Mouse (Mus musculus): ENCODE measurements around the gene Pkib. TPM values are rescaled to one million over a fixed set of nuclear protein-coding genes. Genes with fewer than 3 reads are reported as not detected.
A peak's percentile ranks its signal among the peaks of the same experiment; 100 is the strongest.

The Pkib gene
- polyA plus RNA-seq (2015; fragmentation: Nextera tagmentation; extraction: Ambion mirVana), result 2.4 and 2.5 TPM in 2 replicates

DNA sequence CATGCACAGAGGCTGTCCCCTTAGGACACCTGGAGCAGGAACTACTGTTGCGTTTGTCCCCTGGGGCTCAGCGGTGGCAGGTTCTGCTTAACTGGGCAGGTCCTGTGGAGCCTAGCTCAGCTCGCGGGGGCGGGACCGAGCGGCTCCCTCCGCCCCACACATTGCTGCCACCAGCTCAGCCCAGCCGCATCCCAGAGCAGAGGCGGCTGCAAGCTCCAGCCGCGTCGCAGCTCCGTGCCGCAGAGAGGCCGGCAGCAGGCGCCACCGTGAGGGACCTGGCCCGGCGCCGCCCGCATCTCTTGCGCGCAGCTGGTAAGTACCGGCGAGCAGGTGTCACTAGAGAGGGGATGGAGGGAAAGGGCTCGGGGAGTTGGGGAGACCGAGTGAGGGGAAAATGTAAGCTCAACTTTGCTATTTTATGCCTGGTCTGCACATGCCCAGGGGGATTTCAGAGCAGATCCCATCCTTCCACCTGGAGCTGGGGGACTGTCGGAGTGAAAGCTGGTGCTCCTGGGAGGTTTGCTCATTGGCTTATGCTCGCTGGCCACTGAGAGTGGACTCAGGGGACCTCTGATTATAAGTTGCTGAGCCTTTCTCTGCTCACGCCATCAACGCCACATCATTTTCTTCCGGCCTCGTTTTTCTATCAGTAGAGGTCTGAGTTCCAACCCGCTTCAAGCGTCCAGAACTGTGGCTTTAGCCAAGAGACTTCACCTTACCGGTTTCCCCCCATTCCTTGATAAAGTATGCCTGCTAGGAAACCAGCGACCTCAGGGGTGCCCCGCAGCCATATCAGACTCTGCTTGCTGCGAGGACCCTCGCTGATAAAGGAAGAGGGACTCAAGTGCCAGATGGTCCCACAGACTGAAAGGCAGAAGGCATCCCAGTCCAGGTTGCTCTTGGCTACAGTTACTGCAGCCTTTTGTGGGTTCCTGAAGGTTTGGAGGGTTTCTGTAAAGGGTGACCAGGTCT is at the start of gene Pkib:
TSS of gene Pkib (plus strand) at position 86 of the 972 bp plus-strand sequence.
- WGBS, result 1% methylated on average over 41 of the region's 41 CpGs
- Histone ChIP-seq H3K36me3 (no peaks in the 10 kb centered on the region), H3K9ac (peak within 1 kb of the TSS; percentile 64), H3K9me3 (no peaks in the 10 kb centered on the region), H3K4me2 (peak within 1 kb of the TSS; percentile 85), H3K27me3 (peaks cover 12% of the 10 kb centered on the region), H3K4me3 (peak within 1 kb of the TSS; percentile 48), H3K27ac (replicated peaks) (no peak within 1 kb of the TSS), H3K4me1 (replicated peaks) (peaks cover 13% of the 10 kb centered on the region)
- peak; percentile 96 for ATAC-seq (ENCODE audit: low read depth)

DNA sequence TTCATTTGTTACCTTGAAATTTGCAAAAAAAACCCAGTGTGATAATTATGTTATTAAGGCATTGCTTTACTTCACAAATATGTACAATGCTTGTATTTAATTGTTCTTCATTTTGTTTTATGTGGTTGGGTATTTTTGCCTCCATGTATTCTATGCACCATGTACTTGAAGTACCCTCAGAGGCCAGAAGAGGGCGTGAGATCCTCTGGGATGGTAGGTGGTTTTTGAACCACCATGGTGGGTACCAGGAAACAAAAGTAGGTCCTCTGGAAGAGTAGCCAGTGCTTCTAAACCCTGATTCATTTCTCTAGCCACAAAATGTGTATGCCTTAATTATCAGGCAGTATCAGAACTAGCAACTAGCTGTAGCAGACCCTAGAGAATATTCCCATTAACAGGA is 47.9 kb upstream of the Pkib start:
- Histone ChIP-seq H3K4me1 (replicated peaks) (no peaks in the 10 kb centered on the region), H3K9me3 (no peaks in the 10 kb centered on the region), H3K4me2 (no peak overlapping the region), H3K4me3 (no peak overlapping the region), H3K36me3 (no peaks in the 10 kb centered on the region), H3K27ac (replicated peaks) (no peak overlapping the region), H3K9ac (no peak overlapping the region), H3K27me3 (no peaks in the 10 kb centered on the region)
- no peak for ATAC-seq (ENCODE audit: low read depth)
- 41% methylated on average over 1 of the region's 1 CpGs for WGBS

- ATAC-seq (ENCODE audit: low read depth), result no peak
- 82% methylated on average over 2 of the region's 2 CpGs for WGBS
- H3K9me3 ChIP-seq, result no peaks in the 10 kb centered on the region
Observed at GRCm38 (mm10) chr10:57594266-57594665, 37.5 kb upstream of the Pkib start.

DNA sequence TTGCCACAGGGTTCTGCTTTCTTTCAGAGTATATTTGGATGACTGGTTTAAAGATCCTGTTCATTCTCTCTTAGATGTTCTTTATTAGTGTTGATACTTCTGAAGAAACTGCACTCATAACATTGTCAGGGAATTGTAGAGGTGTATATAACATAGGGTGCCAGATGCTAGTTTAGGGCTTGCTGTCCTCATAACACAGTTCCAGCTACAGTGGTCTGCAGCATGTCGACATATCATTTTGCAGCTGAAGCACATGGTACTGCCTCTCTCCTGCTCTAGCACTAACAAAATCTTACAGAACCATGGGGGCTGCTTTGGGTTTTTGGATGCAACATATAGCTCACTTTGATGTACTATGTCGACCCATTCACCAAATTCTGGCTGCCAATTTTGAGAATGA is 34.6 kb upstream of the Pkib start:
- no peaks in the 10 kb centered on the region for H3K27me3 ChIP-seq
- no peak overlapping the region for H3K4me3 ChIP-seq
- no peak overlapping the region for H3K4me2 ChIP-seq
- WGBS, result 78% methylated on average over 2 of the region's 2 CpGs
- no peak overlapping the region for H3K27ac ChIP-seq (replicated peaks)
- H3K9me3 ChIP-seq, result no peaks in the 10 kb centered on the region
- ATAC-seq (ENCODE audit: low read depth), result no peak
- no peak overlapping the region for H3K9ac ChIP-seq
- no peaks in the 10 kb centered on the region for H3K4me1 ChIP-seq (replicated peaks)
- no peaks in the 10 kb centered on the region for H3K36me3 ChIP-seq

More at GRCm38 (mm10) chr10:57594266-57594665, 37.5 kb upstream of the Pkib start:
- Histone ChIP-seq H3K9ac (no peak overlapping the region), H3K4me1 (replicated peaks) (no peaks in the 10 kb centered on the region), H3K4me3 (no peak overlapping the region), H3K27ac (replicated peaks) (no peak overlapping the region), H3K27me3 (no peaks in the 10 kb centered on the region), H3K4me2 (no peak overlapping the region), H3K36me3 (no peaks in the 10 kb centered on the region)

DNA sequence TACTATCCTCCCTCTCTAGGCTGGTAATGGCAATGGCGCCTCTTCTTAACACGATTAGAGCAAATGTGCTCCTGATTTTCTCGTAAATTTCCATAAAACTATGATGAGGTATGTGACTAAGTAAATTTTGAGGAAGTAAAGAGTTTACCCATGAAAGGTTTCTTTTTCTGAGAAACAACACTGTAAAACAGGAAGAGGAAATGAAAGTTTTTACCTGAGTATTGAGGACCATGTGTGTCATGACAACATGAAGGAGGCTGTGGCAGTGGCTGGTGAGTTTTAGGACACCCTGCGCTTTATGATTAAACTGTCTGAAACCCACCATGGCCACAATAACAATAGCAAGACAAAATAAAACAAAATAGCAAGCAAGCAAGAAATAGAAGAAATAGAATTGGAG is 28.8 kb upstream of the Pkib start:
- H3K27me3 ChIP-seq, result no peaks in the 10 kb centered on the region
- H3K9ac ChIP-seq, result no peak overlapping the region
- H3K36me3 ChIP-seq, result no peaks in the 10 kb centered on the region
- no peak overlapping the region for H3K4me3 ChIP-seq
- WGBS, result 92% methylated on average over 4 of the region's 4 CpGs
- no peak overlapping the region for H3K27ac ChIP-seq (replicated peaks)
- no peaks in the 10 kb centered on the region for H3K9me3 ChIP-seq
- no peaks in the 10 kb centered on the region for H3K4me1 ChIP-seq (replicated peaks)
- no peak for ATAC-seq (ENCODE audit: low read depth)
- H3K4me2 ChIP-seq, result no peak overlapping the region

DNA sequence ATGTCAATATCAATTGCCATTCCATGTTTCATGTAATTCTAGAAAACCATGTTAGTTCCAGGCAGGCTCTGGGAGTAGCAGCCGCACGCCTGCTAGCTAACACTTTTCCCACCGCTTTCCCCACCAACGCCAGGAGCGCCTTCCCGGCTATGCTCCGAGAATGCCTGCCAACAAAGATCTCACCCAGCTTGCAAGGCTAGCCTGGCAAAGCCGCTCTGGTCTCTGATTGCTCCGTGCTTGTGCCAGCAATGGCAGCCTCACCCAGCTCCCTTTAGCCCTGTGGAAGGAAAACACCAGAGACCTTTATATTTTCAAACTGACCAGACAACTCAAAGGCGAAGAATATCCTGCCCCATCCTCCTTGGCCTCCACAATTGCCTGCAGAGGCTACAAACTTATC is 8.5 kb upstream of the Pkib start:
- no peak for ATAC-seq (ENCODE audit: low read depth)
- Histone ChIP-seq H3K9ac (no peak overlapping the region), H3K4me3 (no peak overlapping the region), H3K27ac (replicated peaks) (no peak overlapping the region), H3K4me2 (no peak overlapping the region), H3K36me3 (no peaks in the 10 kb centered on the region), H3K4me1 (replicated peaks) (no peaks in the 10 kb centered on the region), H3K27me3 (no peaks in the 10 kb centered on the region), H3K9me3 (no peaks in the 10 kb centered on the region)
- 89% methylated on average over 10 of the region's 10 CpGs for WGBS

DNA sequence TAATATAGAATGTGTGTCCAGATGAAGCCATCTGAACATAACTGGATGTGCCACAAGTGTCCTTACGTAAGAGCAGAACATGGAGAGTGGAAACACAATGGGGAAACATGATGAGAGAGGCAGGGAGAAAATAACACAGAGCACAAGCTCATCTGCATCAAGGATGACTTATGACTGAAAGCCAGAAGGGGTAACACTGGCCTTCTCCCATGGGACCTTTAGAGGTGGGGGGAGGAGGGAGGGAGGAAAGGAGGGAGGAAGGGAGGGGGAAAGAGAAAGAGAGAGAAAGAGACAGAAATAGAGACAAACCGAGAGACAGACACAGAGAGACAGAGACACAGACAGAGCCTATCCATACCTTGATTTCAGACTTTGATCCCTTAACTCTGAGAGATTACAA is 4.0 kb upstream of the Pkib start:
- no peak overlapping the region for H3K27ac ChIP-seq (replicated peaks)
- peaks cover 9% of the 10 kb centered on the region for H3K27me3 ChIP-seq
- H3K9ac ChIP-seq, result no peak overlapping the region
- no peak for ATAC-seq (ENCODE audit: low read depth)
- peaks cover 12% of the 10 kb centered on the region for H3K4me1 ChIP-seq (replicated peaks)
- H3K4me2 ChIP-seq, result no peak overlapping the region
- H3K36me3 ChIP-seq, result no peaks in the 10 kb centered on the region
- 86% methylated on average over 2 of the region's 2 CpGs for WGBS
- no peaks in the 10 kb centered on the region for H3K9me3 ChIP-seq
- H3K4me3 ChIP-seq, result no peak overlapping the region

DNA sequence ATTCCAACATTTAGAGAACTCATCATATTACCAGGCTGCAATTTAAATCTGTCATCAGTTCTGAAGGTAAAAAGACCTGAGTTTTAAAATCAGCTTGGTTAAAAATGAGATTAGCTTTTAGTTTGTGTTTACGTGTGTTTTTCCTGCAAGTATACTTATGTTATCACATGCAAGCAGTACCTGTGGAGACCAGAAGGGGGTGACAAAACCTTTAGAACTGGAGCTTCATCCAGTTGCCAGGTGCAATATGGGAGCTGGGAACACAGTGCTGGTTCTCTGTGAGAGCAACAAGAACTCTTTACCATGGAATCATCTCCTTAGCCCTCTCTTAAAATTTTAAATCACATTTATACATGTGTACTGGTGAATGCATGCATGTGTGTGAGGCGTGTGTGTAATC is 1.2 kb upstream of the Pkib start:
- Histone ChIP-seq H3K4me2 (no peak overlapping the region), H3K36me3 (no peaks in the 10 kb centered on the region), H3K4me1 (replicated peaks) (peaks cover 13% of the 10 kb centered on the region), H3K9ac (no peak overlapping the region), H3K9me3 (no peaks in the 10 kb centered on the region), H3K27ac (replicated peaks) (no peak overlapping the region), H3K27me3 (peaks cover 12% of the 10 kb centered on the region), H3K4me3 (no peak overlapping the region)
- 96% methylated on average over 2 of the region's 2 CpGs for WGBS
- no peak for ATAC-seq (ENCODE audit: low read depth)

GRCm38 (mm10) chr10:57632868-57633240 is 1.1 kb downstream of the Pkib start:
- Histone ChIP-seq H3K27me3 (peaks cover 12% of the 10 kb centered on the region), H3K27ac (replicated peaks) (no peak overlapping the region), H3K4me1 (replicated peaks) (peaks cover 13% of the 10 kb centered on the region), H3K36me3 (no peaks in the 10 kb centered on the region), H3K4me2 (peak overlapping the region; percentile 85), H3K9ac (peak overlapping the region; percentile 64; the same call in 1 of the 2 replicates), H3K9me3 (no peaks in the 10 kb centered on the region), H3K4me3 (peak overlapping the region; percentile 48)
- 77% methylated on average over 4 of the region's 4 CpGs for WGBS
- ATAC-seq (ENCODE audit: low read depth), result no peak

DNA sequence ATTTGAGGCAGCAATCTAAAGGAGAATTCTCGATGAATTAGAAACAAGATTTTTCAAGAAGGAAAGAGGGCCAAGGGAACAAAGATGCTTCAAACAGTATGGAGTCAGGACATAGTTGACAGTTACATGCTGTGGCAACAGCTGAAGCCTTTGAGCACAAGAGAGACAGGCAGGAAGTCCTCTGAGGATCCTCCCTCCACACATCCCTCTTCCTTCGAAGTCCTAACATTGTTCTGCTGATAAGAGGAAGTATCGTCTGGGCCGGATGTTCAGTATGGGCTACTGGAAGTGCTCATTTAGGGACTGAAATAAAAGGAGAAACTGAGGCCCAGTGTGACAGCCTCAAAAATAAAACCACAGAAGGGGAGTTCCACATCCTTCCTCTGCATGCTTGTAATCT is 5.2 kb downstream of the Pkib start:
- Histone ChIP-seq H3K9ac (no peak overlapping the region), H3K27me3 (peaks cover 7% of the 10 kb centered on the region), H3K27ac (replicated peaks) (no peak overlapping the region), H3K9me3 (no peaks in the 10 kb centered on the region), H3K4me2 (no peak overlapping the region), H3K4me3 (no peak overlapping the region), H3K4me1 (replicated peaks) (peaks cover 9% of the 10 kb centered on the region), H3K36me3 (no peaks in the 10 kb centered on the region)
- 81% methylated on average over 4 of the region's 4 CpGs for WGBS
- no peak for ATAC-seq (ENCODE audit: low read depth)

DNA sequence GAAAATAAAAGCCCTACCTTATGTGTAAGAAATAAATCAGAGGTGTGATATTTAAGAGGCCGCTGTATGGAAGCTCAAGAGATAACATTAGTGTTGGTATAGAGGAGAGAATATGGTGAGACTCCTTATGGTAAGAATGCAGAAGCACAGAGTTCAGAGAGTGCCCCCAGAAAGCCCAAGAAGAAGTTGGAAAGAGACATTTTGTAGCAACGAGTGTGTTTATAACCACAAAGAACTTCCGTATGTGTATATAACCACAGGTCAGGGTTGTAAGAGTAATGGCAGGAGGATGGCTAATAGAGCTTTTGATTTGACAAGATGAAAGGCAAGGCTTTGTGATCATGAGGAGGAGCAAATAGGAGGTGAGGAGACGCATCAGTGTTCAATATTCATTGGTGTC is 6.5 kb downstream of the Pkib start:
- no peak for ATAC-seq (ENCODE audit: low read depth)
- Histone ChIP-seq H3K4me1 (replicated peaks) (no peaks in the 10 kb centered on the region), H3K36me3 (no peaks in the 10 kb centered on the region), H3K9me3 (no peaks in the 10 kb centered on the region), H3K27ac (replicated peaks) (no peak overlapping the region), H3K4me2 (no peak overlapping the region), H3K9ac (no peak overlapping the region), H3K27me3 (no peaks in the 10 kb centered on the region), H3K4me3 (no peak overlapping the region)
- 83% methylated on average over 4 of the region's 4 CpGs for WGBS

DNA sequence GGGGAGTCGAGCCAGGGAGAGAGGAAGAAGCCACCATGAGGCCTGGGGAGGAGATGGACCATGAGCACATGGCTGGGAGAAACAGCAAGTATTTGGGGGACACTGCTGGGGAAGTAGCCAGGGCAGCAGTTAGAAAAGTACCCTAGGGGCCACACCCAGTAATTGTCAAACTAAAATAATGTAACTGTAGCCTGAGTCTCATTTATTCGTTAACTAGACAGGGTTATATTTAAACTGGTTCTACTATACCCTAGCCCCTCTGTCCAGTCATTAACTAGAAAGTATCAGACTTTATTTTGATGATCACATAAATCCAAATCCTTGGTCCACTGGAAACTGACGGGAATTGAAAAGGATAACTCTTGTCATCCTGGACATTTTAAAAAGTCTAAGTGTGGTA is 7.8 kb downstream of the Pkib start:
- Histone ChIP-seq H3K36me3 (no peaks in the 10 kb centered on the region), H3K9ac (no peak overlapping the region), H3K4me1 (replicated peaks) (no peaks in the 10 kb centered on the region), H3K27ac (replicated peaks) (no peak overlapping the region), H3K27me3 (no peaks in the 10 kb centered on the region), H3K4me3 (no peak overlapping the region), H3K4me2 (no peak overlapping the region), H3K9me3 (no peaks in the 10 kb centered on the region)
- ATAC-seq (ENCODE audit: low read depth), result no peak
- WGBS, result 72% methylated on average over 3 of the region's 3 CpGs

- Histone ChIP-seq H3K9ac (no peak overlapping the region), H3K9me3 (no peaks in the 10 kb centered on the region), H3K4me1 (replicated peaks) (no peaks in the 10 kb centered on the region), H3K4me3 (no peak overlapping the region), H3K27ac (replicated peaks) (no peak overlapping the region), H3K27me3 (no peaks in the 10 kb centered on the region), H3K36me3 (no peaks in the 10 kb centered on the region), H3K4me2 (no peak overlapping the region)
- 88% methylated on average over 1 of the region's 1 CpGs for WGBS
- ATAC-seq (ENCODE audit: low read depth), result no peak
Observed at GRCm38 (mm10) chr10:57653297-57653696, 21.5 kb downstream of the Pkib start.

Data from neural tube, embryonic 13.5 days (tissue).